Mouse (Mus musculus) neutrophil, adult 5-6 weeks (primary cell): ENCODE data around the gene Eps8l3. TPM values are rescaled to one million over a fixed set of nuclear protein-coding genes. Genes with fewer than 3 reads are reported as not detected.

Experiments used
- ATAC-seq: fragments of 151-379, 151-347 bp; 2 replicates; pipeline ENCODE4 v1.8.0; 2017; ENCODE audit warnings: mild to moderate bottlenecking, moderate TSS enrichment; ENCODE audit not compliant: insufficient number of reproducible peaks, poor library complexity, low FRiP score, severe bottlenecking; ENCODE audit errors: extremely low read depth
- total RNA-seq: library from RNA; stranded (forward); fragments of 200-1000 nt; gene quantifications from 2 replicates; pipeline ENCODE4 v1.2.3, GENCODE M21; 2017

The Eps8l3 gene
- total RNA-seq = not detected in 2 replicates

DNA sequence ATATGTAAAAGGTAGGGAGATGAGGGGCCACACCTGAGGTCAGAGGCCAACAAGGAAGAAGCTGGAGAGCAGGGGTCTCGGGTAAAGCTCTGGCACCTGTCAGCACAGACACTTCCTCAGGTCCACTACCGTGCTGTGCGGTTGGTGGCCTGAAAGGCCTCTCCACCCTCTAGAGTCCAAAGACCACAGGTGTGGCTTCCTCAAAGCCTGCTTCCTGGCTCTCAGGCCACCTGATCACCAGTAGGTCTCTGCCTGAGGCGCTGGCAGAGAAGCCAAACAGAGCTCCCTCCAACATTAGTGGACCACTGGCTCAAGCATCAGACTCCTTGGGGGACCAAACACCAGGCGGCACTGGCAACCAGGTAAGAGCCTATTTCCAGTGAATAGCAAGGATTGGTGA, at the start of gene Eps8l3:
Gene Eps8l3, plus strand, starts transcription at position 225 of the 400 bp plus-strand sequence.
- ATAC-seq = no peak

DNA sequence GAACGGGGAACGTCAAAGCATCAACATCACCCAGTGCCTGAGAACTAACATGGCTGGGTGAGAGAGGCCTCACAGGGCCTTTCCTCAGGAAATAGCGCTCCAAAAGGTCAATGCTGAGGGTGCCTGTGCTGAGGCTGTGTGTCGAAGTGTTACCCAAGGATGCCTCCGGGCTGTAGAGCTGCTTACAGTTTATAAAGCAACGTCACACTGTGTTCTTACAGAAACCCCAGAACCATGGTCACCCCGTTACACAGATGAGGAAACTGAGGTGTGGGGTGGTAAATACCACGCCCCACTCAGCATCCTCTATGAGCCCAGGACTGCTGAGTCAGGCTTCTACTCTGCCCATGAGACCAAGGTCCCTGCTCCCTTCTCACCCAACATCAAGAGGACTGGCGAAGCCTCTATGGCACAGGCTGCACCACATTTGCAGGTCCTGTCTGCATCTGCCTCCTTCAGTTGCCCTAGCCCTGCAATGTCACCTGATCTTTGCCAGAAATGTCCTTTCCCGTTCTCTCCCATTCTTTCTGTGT, 49.1 kb upstream of the Eps8l3 start:
- ATAC-seq = 0 out of 2 replicates have a peak, but pooled peaks have one; percentile 6

DNA sequence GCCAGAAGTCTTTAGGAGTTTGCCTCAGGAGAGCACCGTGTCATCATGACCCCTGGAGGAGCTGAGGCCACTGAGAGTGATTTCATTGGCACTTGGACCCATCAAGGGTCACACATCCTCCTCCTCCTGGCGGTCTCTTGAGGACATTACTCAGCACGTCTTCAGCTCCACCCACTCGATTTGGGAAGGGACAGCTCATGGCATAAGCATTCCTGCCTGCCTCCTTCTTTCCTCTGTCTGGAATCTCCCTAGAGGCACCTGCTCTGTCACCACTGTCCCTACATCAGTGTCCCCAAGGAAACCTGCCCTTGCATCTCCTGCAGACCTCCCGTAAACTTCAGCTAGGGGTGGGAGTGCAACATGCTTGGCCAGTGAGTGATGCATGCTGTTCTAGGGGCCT, 48.5 kb upstream of the Eps8l3 start:
- ATAC-seq = no peak

DNA sequence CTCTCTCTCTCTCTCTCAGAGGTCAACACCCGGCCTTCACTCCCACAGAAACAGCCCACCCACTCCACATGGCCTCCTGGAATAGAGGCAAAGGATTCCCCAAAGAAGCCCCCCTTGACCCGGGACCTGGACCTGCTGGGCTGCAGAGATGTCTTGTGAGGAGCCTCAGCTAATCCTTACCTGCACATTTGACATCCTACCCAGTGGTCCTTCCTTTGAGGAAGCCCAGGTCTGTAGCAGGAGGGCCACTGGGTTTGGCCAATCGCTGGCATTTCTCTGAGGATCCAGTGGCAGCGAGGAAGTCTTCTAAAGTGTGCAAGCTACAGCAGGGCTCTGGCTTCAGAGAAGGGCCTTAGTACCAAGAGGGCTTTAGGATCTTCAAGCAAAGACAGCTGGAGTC, 48.0 kb upstream of the Eps8l3 start:
- ATAC-seq = no peak

DNA sequence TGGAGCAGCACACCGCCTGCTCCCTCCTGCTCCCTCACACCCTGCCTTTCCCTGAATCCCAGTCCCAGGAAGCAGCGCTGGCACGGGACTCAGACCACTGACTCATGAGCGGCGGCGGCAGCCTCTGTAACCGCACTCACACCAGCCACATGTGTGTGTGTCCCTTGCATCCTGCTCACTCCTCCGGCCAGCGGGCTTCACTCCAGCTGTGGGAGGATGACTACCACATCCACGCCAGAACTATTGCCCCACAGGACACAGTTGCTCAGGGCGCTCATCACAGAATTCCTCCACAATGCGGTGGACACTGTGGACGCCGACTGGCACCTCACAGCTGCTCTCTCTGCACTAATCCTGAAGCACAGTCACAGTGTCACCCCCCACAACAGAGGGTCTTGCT, 47.4 kb upstream of the Eps8l3 start:
- no peak for ATAC-seq

DNA sequence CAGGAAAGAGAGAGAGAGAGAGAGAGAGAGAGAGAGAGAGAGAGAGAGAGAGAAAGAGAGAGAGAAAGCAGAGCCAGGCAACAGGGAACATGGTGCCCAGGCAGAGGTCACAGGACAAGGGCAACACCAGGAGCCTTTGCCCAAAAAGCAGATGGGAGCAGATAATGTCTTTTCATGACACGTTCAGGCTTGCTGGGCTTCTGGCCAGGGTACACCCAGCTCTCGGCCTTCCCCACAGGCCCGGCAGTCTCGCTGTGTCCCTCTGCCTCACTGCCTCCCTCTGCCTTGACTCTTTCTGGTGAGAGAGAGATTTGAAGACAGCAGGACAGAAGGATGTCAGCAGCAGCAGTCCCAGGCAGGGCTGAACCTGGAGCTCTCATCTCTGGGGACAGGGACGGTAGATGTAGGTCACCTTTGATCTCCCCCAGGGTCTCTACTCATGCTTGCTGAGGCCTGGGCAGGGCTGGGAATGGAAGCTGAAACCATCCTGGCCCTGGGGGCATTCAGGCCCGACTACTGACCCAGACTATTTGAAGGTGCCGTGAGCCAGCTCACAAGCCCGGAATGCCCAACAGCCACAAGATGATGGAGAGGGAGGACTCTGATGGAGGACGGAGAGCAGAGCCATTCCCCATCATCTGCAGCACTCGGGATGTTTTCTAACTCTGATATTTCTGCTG, 45.0 kb upstream of the Eps8l3 start:
- ATAC-seq = no peak

DNA sequence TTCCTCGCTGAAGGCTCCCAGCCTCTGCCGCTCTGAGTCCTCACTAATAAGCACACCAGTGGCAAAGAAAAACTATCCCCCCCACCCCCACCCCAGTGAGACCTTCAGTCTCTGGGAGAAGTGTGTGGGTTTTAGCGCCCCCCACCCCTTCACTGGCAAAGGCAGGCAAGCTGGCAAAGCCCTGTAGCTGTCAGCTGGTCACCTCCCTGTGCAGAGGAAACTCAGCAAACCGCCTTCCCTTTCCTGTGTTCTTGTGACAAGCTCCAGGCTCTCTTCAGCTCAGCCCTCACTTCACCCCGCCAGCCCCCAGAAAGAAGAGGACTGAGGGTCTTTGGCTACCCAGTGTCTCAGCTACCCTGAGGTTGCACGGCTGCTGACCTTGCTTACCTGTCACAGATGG, 44.4 kb upstream of the Eps8l3 start:
- no peak for ATAC-seq

DNA sequence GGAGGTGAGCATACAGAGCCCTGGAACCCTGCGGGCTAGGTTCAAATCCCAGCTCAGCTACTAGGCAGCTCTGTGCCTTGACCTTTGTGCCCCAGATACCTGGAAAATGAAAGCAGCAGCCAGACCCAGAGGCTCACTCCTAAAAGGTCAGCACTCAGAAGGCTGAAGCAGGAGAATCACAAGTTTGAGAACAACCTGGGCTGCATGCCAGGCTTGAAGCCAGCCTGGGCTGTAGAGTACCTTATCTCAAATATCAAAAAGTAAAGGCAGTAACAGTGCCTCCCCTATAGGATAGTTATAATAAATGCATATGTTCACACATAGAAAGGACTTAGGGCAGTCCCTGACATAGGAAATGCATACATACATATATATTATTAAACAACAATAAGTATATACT, 43.7 kb upstream of the Eps8l3 start:
- ATAC-seq = no peak

DNA sequence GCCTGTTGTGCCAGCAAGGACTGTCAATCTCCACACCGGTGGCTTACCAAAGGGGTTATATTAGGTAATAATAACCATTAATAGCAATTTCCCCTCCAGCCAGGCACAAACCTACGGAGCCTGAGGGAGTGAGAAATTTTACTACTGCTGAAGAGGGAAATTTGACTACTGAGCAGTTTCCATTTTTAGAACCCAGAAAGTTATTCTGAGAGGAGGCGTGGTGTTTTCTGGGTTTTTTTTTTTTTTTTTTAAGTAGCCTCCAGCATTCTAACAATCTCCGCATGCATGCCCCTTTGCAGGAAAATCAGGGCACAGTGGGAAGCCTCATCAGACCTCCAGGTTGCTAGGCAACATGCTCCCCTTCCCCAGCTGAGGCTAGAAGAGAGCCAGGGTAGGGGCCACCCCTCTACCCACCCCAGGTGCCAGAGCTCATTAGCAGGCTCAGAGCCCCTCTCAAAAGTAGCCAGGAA, 43.1 kb upstream of the Eps8l3 start:
- ATAC-seq = no peak

DNA sequence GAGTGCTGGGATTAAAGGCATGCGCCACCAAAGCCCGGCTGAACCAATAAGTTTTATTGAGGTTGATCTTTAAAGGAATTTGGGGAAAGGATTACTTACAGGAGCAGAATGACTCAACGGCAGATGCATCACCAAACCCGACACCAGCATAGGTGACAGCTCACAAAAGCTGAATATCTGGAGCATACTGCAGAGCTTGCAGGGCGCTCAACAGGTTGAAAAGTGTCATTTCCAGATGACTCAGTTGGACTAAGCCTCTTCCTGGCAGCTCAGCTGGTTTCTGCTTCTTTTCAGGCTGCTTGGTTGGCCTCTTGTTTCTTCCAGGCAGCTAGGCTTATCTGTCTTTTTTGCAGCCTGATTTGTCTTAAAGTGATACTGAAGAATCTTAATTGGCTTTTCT, 41.7 kb upstream of the Eps8l3 start:
- ATAC-seq = no peak

DNA sequence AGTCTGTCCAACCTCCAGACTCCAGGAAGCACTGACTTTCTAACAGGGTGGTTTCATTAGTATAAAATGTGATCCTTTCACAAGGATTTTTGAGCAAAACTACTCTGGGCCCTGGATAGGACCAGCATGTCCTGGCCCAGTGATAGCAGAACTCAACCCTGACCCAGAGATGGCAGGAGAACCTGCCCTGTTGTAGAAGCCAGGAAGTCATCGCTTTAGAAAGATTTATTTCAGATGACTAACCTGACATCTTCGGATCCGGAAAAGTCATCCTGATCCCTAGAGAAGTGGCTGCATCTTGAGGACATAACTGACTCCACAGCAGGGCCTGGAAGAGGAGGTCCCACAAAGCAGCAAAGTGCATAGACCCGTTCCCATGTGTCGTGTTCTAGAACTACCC, 37.2 kb upstream of the Eps8l3 start:
- ATAC-seq = no peak

DNA sequence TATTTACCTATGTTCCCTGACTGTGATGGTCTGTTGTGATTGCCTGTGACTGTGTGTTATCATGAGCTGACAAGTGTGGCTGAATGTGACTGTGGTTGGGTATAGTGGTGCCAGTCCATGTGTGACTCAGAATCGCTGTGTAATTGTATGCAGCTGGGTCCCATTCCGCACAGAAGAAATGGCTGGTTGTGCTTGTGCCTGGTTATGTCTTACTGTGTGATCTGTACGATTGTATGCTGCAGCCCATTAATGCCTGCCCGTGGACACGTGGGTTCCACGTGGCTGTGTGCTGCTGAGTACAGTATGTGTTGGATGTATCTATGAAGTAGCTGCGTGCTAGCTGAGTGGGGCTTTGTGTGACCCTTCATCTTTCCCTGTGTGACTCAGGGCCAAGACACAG, 36.2 kb upstream of the Eps8l3 start:
- ATAC-seq = no peak

DNA sequence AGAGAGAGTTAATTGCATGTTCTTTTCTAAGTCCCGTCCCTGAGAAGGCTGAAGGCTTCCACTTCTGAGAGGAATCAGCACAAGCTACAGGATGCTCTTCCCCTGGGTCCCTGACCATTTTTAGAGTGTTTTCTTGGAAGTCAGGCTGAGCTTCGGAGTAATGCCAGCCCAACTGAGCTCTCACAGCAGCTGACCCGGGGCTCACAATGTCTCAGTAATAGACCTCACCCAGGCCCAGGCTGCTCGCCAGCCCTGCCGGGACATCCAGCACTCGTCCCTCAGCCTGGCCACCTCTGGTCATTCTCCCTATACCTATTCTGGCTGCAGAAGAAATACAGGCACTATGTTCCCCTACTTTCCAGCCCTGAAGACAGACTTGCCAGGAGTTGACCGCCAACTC, 35.7 kb upstream of the Eps8l3 start:
- ATAC-seq = no peak

DNA sequence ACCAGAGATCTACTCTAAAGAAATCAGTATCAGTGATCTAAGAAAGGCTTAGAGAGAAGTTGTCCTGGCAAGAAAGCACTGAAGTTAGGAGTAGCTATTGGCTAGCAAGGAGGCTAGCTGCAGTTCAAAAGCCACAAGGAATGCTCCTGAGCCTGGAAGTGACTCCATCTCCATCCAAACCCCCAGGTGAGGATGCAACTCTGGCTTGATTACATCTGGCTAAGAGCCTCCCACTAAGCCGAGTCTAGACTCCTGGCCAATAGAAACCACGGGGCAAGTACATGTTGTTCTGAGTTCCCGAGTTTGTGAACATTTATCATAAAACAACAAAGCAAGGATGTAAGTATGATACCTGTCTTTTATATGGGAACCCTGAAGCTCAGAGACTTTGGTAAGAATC, 33.6 kb upstream of the Eps8l3 start:
- ATAC-seq = no peak

DNA sequence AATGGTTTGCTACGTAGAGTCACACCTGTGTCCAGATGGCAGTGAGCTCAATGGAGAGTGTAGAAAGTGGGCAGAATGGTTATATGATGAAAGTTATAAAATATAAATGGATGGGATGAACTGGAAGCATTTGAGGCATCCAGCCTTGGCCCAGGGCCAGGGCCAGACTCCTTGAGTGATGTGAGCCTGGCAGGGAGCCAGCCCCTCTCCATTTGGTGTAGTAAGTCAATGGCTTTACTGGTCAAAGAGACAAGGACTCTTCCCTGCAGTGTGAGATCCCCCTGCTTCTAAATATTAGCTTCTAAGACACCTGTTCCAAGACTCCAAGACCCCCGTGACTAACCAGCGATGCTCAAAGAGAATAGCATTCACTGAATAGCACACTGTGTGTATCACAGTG, 33.0 kb upstream of the Eps8l3 start:
- ATAC-seq = no peak

DNA sequence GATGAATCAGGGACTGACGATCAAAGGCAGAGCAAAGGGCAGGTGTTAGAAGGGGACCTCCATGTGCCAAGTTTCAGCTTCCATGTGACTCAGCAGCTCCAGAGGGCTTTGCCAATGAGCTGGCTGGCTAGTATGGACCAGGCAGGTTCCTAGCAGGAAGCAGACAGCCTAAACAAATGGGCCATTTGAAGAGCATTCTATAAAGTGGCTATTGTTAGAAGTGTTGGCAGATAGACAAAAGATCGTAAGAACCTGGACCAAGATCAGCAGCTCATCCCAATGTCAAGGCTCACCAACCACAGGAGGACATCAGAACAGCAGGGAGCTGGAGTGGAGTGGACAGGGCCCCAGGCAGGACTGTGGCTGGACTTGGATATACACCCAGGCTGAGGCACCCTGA, 32.5 kb upstream of the Eps8l3 start:
- no peak for ATAC-seq

DNA sequence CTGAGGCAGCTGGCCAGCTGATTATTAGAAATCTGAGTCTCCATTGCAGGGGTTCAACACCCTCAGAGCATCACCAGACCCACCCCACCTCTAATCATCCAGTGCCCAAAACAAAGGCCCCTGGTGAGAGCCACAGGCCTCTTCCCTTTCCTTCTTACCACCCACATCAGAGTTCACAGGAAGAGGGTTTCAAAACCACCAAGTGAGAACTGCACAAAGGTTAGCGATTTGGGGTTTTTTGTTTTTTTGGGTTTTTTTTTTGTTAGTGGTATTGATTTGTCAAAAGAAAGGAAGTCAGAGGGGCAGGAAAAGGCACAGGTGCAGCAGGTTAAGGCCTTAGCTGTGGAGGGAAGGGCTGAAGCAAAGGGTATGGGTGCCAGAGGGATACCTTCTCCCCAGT, 30.9 kb upstream of the Eps8l3 start:
- ATAC-seq = no peak

DNA sequence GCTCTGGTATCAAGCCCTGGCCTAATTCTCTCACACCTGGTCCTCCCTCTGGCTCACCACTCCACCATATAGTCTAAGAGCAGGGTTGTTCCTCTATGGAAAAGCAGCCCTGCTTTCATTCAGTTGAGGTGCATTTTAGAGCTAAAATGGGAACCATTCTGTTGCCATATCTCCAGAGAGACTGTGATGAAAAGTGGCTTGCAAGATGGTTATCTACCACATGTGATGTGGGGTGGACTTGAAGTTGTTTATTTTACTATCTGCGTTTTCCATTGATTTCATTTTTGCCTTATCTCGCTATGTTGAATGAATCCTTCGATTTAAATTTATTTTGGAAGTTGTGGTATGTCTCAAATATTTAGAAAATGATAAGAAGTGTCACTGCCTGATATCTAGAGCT, 30.2 kb upstream of the Eps8l3 start:
- ATAC-seq = no peak

DNA sequence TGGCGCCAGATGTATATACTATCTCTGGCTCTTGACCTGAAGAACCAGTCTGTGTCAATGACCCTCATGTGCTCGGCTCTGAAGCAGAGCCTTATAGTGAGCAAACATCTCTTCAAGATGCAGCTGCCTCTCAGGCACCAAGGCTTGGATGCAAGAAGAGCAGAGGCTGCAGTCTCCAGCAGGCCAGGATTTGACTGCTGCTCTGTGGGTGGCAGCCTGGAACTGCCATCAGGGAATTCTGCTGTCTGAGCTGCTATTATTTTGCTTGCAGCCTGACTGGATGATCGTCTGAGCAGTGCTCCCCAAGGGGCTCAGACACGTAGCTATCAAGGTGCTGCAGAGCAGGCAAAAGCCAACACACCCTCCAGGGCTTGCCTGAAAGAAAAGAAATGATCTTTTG, 28.9 kb upstream of the Eps8l3 start:
- no peak for ATAC-seq

DNA sequence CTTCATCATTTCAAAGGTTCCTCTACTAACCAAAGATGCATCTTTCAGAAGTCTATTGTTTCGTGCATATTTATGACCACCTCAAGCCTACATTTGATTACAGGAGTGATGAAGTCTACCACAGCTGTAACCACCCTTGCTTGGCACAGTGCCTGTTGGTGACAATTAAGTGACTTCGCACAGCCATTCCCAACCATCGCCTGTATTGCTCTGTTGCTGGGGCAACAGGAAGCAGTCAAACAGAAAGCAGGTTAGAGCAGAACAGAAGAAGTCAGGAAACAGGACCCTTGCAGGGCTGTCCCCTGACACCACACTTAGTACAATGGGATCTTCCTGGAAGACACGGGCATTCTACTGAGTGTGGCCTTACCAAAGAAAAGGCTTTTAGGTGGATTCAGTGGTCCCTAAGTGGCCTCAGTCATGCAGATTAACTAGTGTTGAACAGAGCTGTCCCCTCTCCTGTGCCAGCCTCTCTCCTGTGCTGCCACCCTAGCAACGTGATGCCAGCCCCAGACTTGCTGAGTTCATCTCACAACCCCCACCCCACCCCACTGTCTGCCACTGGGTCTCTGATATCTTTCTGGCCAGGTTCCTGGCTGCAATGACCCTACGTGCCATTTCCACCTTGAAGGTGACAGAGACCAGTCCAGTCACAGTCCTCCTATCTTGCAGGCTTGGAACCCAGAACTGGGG, 27.9 kb upstream of the Eps8l3 start:
- ATAC-seq = no peak

DNA sequence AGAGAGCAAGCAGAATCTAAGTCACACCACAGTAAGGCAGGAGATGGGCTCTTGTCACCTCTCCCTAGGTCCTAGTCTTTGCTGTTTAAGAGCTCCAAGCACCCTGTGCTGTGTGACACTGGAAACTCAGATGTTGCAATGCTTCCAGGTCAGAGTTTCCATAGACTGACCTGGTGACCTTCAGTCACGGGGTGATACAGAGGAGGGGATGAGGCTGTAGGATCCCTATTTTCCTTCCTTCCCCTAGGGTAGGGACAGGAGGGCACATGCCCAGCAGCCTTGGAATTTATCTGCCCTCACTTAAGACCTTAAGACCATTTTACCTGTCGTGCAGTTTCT, 27.4 kb upstream of the Eps8l3 start:
- peak; percentile 23; the same call in 1 of the 2 replicates for ATAC-seq
